Mouse (Mus musculus) embryonic facial prominence, embryonic 14.5 days (tissue): Measurements from ENCODE around the gene March1. TPM values are rescaled to one million over a fixed set of nuclear protein-coding genes. Genes with fewer than 3 reads are reported as not detected.

Experiments
- ATAC-seq: fragments of 200-750 bp; cut with Nextera tagmentation; 2 replicates; pipeline ENCODE4 v1.8.0; 2017; ENCODE audit warnings: low read depth, moderate number of reproducible peaks, moderate TSS enrichment
- DNase-seq: peaks from one replicate; pipeline ENCODE4 v3.0.0-alpha.2; 2015; ENCODE audit warnings: low spot score
- H3K27ac ChIP-seq: fragments of 300-500 bp; sonication (generic); replicated peaks from 2 replicates; pipeline ENCODE4 v1.5.1; 2014; ENCODE audit warnings: low read depth, mild to moderate bottlenecking, low read length, moderate library complexity
- H3K27me3 ChIP-seq: fragments of 300-500 bp; sonication (generic); replicated peaks from 2 replicates; pipeline ENCODE4 v1.6.1; 2014; ENCODE audit warnings: low read length; ENCODE audit not compliant: control insufficient read depth, insufficient read depth
- H3K36me3 ChIP-seq: fragments of 300-500 bp; sonication (generic); 2 replicates; pipeline ENCODE4 v1.6.1; 2014; ENCODE audit warnings: low read length, mixed read lengths; ENCODE audit not compliant: control insufficient read depth, insufficient read depth
- H3K4me1 ChIP-seq: fragments of 300-500 bp; sonication (generic); 2 replicates; pipeline ENCODE4 v1.6.1; 2014; ENCODE audit warnings: antibody characterized with exemption, low read length; ENCODE audit not compliant: control insufficient read depth, insufficient read depth
- H3K4me2 ChIP-seq: fragments of 300-500 bp; sonication (generic); 2 replicates; pipeline ENCODE4 v1.6.1; 2014; ENCODE audit warnings: low read depth, mild to moderate bottlenecking, low read length, moderate library complexity, mixed read lengths
- H3K4me3 ChIP-seq: fragments of 300-500 bp; sonication (generic); 2 replicates; pipeline ENCODE4 v1.5.1; 2014; ENCODE audit warnings: low read depth, mild to moderate bottlenecking, low read length
- H3K9ac ChIP-seq: fragments of 300-500 bp; sonication (generic); 2 replicates; pipeline ENCODE4 v1.6.1; 2014; ENCODE audit warnings: low read depth, mild to moderate bottlenecking, low read length, moderate library complexity, mixed read lengths
- H3K9me3 ChIP-seq: fragments of 300-500 bp; sonication (generic); 2 replicates; pipeline ENCODE4 v1.6.1; 2016; ENCODE audit warnings: low read length; ENCODE audit not compliant: control insufficient read depth
- WGBS: fragments of 180-500 bp; shearing (Covaris S2); extraction: QIAGEN DNeasy Blood & Tissue Kit; methylation state at CpG from one replicate; pipeline ENCODE4 v1.1.7; 2014; 5-methylcytosine and 5-hydroxymethylcytosine counted together
- polyA plus RNA-seq: library from polyadenylated mRNA; unstranded; fragments of >200 nt; fragmentation: Nextera tagmentation; extraction: Ambion mirVana; gene quantifications from 2 replicates; pipeline ENCODE4 v1.2.1, GENCODE M21; 2014

The March1 gene
- polyA plus RNA-seq = 0.79 and 1.1 TPM in 2 replicates

GRCm38 (mm10) chr8:65617871-65618751 is at the start of gene March1:
Gene March1, plus strand, starts transcription at chr8:65617900.
- peak; percentile 37; the same call in 1 of the 2 replicates for ATAC-seq
- no peak within 1 kb of the TSS; the same call in 1 of the 2 replicates for H3K4me2 ChIP-seq

DNA sequence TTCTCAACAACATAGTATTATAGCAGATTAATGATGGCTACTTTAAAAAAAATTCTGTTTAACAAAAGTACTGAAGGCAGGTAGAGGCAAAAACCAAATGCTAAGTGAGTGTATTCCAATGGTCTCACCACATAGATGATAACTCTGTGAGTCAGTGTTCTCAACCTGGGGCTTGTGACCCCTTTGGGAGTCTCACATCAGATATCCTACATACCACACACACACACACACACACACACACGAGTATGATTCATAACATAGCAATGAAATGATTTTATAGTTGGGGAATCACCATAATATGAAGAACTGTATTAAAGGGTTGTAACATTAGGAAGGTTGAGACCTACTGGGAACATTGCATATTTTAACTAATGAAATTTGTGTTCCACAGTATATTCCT is 30.8 kb upstream of the March1 start:
- H3K4me1 ChIP-seq = no peaks in the 10 kb centered on the region
- H3K27ac ChIP-seq = no peak overlapping the region
- H3K9ac ChIP-seq = no peak overlapping the region
- no peaks in the 10 kb centered on the region for H3K27me3 ChIP-seq
- WGBS = 50% methylated on average over 1 of the region's 1 CpGs
- H3K4me2 ChIP-seq = no peak overlapping the region
- DNase-seq (no peak), ATAC-seq (no peak)
- no peaks in the 10 kb centered on the region for H3K9me3 ChIP-seq
- H3K36me3 ChIP-seq = no peaks in the 10 kb centered on the region
- no peak overlapping the region for H3K4me3 ChIP-seq

More at GRCm38 (mm10) chr8:65617871-65618751, at the start of gene March1:
- WGBS = 2% methylated on average over 23 of the region's 23 CpGs
- H3K4me1 ChIP-seq = no peaks in the 10 kb centered on the region
- no peak within 1 kb of the TSS for H3K27ac ChIP-seq
- 0 out of 2 replicates have a peak within 1 kb of the TSS, but pooled peaks have one; percentile 10 for H3K4me3 ChIP-seq
- peak; percentile 1 for DNase-seq
- no peaks in the 10 kb centered on the region for H3K9me3 ChIP-seq
- no peak within 1 kb of the TSS for H3K9ac ChIP-seq
- H3K27me3 ChIP-seq = peaks cover 20% of the 10 kb centered on the region
- no peaks in the 10 kb centered on the region for H3K36me3 ChIP-seq

DNA sequence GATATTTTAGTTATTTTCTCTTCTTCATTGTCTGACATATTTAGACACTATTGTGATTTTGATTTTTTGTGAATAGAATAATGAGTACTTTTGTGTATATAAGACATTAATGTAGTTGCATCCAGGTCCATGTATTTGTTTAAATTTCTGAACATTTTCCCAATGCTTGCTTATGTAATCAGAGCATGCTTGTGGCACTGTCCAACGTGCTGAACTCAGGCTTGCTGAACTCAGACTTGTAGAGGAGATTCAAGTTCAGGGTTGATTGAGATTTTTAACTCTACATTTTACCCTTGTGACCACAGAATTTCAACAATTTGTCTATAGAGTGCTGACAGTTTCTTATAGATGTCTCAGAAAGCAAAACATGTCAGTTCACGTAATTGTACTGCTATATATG is 14.5 kb upstream of the March1 start:
- ATAC-seq (no peak), DNase-seq (peak; percentile 66)
- H3K27me3 ChIP-seq = no peaks in the 10 kb centered on the region
- no peaks in the 10 kb centered on the region for H3K9me3 ChIP-seq
- no peak overlapping the region for H3K27ac ChIP-seq
- no peak overlapping the region for H3K4me3 ChIP-seq
- H3K4me2 ChIP-seq = no peak overlapping the region
- H3K36me3 ChIP-seq = no peaks in the 10 kb centered on the region
- H3K4me1 ChIP-seq = no peaks in the 10 kb centered on the region
- 40% methylated on average over 2 of the region's 2 CpGs for WGBS
- no peak overlapping the region for H3K9ac ChIP-seq

GRCm38 (mm10) chr8:65609509-65609908 is 8.2 kb upstream of the March1 start:
- H3K27me3 ChIP-seq = no peaks in the 10 kb centered on the region
- ATAC-seq = no peak
- WGBS = 78% methylated on average over 2 of the region's 2 CpGs
- H3K9me3 ChIP-seq = no peaks in the 10 kb centered on the region
- H3K4me2 ChIP-seq = no peak overlapping the region
- H3K4me3 ChIP-seq = no peak overlapping the region
- no peak overlapping the region for H3K27ac ChIP-seq
- H3K36me3 ChIP-seq = no peaks in the 10 kb centered on the region
- no peak overlapping the region for H3K9ac ChIP-seq
- DNase-seq = no peak
- no peaks in the 10 kb centered on the region for H3K4me1 ChIP-seq

DNA sequence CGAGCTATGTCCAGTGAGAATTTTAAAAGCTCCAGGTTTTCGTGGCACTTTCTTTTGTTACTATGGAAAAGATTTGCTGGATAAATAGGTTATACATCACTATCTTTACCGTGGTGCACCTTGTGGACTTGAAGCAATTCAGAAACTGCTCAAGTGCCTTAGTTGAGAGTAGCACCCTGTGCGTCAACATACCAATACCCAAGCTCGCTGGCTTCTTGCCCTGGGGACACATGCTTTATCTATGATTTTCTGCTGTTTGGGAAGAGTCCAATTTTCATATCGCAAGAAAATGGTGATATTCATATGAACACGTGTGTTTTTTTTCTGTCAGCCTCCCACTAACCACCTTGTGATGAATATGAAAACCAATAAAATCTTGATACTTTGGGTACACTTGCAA is 1.3 kb downstream of the March1 start:
- Histone ChIP-seq H3K27me3 (peaks cover 20% of the 10 kb centered on the region), H3K4me2 (no peak overlapping the region), H3K27ac (no peak overlapping the region), H3K9me3 (no peaks in the 10 kb centered on the region), H3K4me3 (no peak overlapping the region), H3K4me1 (no peaks in the 10 kb centered on the region), H3K36me3 (no peaks in the 10 kb centered on the region), H3K9ac (no peak overlapping the region)
- WGBS = 33% methylated on average over 7 of the region's 7 CpGs
- DNase-seq (no peak), ATAC-seq (no peak)

- H3K9ac ChIP-seq = no peak overlapping the region
- H3K4me3 ChIP-seq = no peak overlapping the region
- no peaks in the 10 kb centered on the region for H3K36me3 ChIP-seq
- ATAC-seq = no peak
- no peaks in the 10 kb centered on the region for H3K27me3 ChIP-seq
- no peak for DNase-seq
- H3K9me3 ChIP-seq = no peaks in the 10 kb centered on the region
- H3K4me2 ChIP-seq = no peak overlapping the region
- no peak overlapping the region for H3K27ac ChIP-seq
- H3K4me1 ChIP-seq = no peaks in the 10 kb centered on the region
Measured at GRCm38 (mm10) chr8:65644931-65645330, 27.2 kb downstream of the March1 start.

DNA sequence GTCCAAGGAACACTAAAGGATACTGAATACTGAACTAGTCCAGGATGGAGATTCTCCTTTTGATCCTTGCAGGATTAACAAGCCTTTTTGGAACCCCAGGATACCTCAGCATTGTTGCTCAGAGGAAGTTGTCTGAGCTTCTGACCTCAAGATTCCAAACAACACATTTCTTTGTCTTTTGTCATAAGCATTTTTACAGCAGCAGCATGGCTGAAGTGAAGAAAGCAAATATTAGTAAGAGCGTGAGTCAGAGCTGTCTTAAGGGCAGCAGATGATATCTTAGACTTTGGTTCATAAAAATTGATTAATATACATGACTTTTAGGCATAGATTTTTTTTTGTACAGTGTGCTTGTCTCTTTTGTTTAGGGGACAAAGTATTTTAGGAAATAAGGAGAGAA is 27.8 kb downstream of the March1 start:
- H3K4me2 ChIP-seq = no peak overlapping the region
- H3K4me3 ChIP-seq = no peak overlapping the region
- H3K36me3 ChIP-seq = no peaks in the 10 kb centered on the region
- DNase-seq (no peak), ATAC-seq (no peak)
- H3K27ac ChIP-seq = no peak overlapping the region
- WGBS = 73% methylated on average over 1 of the region's 1 CpGs
- no peaks in the 10 kb centered on the region for H3K4me1 ChIP-seq
- H3K9me3 ChIP-seq = no peaks in the 10 kb centered on the region
- no peak overlapping the region for H3K9ac ChIP-seq
- H3K27me3 ChIP-seq = no peaks in the 10 kb centered on the region

DNA sequence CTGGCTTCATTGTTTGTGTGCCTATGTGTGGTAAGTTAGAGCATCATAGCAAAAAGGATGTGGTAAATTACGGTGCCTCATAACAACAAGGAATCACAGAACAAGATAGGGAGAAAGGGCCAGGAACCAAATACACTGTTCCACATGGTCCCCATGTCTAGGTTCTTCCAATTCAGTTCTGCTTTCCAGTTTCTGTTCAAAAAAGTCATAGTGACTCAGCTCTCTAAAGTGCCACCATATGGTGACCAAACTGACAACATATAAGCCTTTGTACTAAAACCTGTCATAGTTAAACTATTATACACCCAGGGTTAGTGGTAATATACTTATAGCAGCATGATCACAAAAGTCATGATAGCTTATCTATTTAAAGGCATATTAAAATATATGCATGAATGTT is 28.2 kb downstream of the March1 start:
- Histone ChIP-seq H3K27ac (no peak overlapping the region), H3K36me3 (no peaks in the 10 kb centered on the region), H3K4me3 (no peak overlapping the region), H3K9me3 (no peaks in the 10 kb centered on the region), H3K4me2 (no peak overlapping the region), H3K27me3 (no peaks in the 10 kb centered on the region), H3K9ac (no peak overlapping the region), H3K4me1 (no peaks in the 10 kb centered on the region)
- DNase-seq = no peak
- ATAC-seq = no peak
- WGBS = 81% methylated on average over 1 of the region's 1 CpGs

- H3K4me2 ChIP-seq = no peak overlapping the region
- H3K36me3 ChIP-seq = no peaks in the 10 kb centered on the region
- H3K9me3 ChIP-seq = no peaks in the 10 kb centered on the region
- H3K27me3 ChIP-seq = no peaks in the 10 kb centered on the region
- DNase-seq (no peak), ATAC-seq (no peak)
- no peak overlapping the region for H3K27ac ChIP-seq
- 80% methylated on average over 6 of the region's 6 CpGs for WGBS
- no peak overlapping the region for H3K9ac ChIP-seq
- H3K4me3 ChIP-seq = no peak overlapping the region
- H3K4me1 ChIP-seq = no peaks in the 10 kb centered on the region
Measured at GRCm38 (mm10) chr8:65655924-65656323, 38.2 kb downstream of the March1 start.
